Mouse (Mus musculus) macrophage (primary cell): ENCODE data around the gene Tex37. TPM values are rescaled to one million over a fixed set of nuclear protein-coding genes. Genes with fewer than 3 reads are reported as not detected.

ENCODE experiments used
- H3K27ac ChIP-seq: fragments of 350-480 bp; formaldehyde crosslinking; 2 replicates; pipeline ENCODE4 v1.9.0; 2021
- H3K36me3 ChIP-seq: fragments of 350-480 bp; formaldehyde crosslinking; 2 replicates; pipeline ENCODE4 v1.9.0; 2021; ENCODE audit errors: inconsistent target
- H3K4me3 ChIP-seq: fragments of 350-480 bp; formaldehyde crosslinking; 2 replicates; pipeline ENCODE4 v1.9.0; 2021; ENCODE audit errors: inconsistent target
- H3K79me2 ChIP-seq: fragments of 350-480 bp; formaldehyde crosslinking; 2 replicates; pipeline ENCODE4 v1.9.0; 2021; ENCODE audit errors: inconsistent target
- WGBS: methylation state at CpG from one replicate; pipeline ENCODE4 v1.1.7; 2026; ENCODE audit warnings: inconsistent platforms; ENCODE audit not compliant: missing documents; 5-methylcytosine and 5-hydroxymethylcytosine counted together
- polyA plus RNA-seq: library from polyadenylated mRNA; stranded (reverse); fragments of 250-400 nt; gene quantifications from 3 replicates; pipeline ENCODE4 v1.2.4, GENCODE M21; 2018; ENCODE audit warnings: inconsistent platforms

Tex37 gene
- polyA plus RNA-seq, 1 experiment from 2014 or later = not detected

DNA sequence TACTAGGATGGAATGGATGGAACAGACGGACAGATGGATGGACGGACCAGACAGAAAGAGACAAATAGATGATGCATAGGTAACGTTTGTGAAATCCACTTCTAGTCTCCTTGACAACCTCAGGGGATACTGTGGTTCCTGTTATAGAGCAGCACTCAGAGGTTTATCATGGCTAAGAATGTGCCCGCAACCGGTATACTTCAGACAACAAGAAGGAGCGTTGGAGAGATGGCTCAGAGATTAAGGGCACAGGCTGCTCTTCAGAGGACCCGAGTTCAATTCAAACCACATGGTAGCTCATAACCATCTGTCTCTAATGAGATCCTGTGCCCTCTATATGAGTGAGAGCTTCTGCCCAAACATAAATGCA is 6.3 kb downstream of the Tex37 start:
- no peak overlapping the region for H3K27ac ChIP-seq
- H3K79me2 ChIP-seq = no peaks in the 10 kb centered on the region
- H3K4me3 ChIP-seq = no peak overlapping the region
- no peaks in the 10 kb centered on the region for H3K36me3 ChIP-seq
- WGBS = 78% methylated on average over 7 of the region's 7 CpGs

- Histone ChIP-seq H3K4me3 (no peak overlapping the region), H3K79me2 (no peaks in the 10 kb centered on the region), H3K36me3 (no peaks in the 10 kb centered on the region), H3K27ac (no peak overlapping the region)
- WGBS = 15% methylated on average over 20 of the region's 20 CpGs
Measured at GRCm38 (mm10) chr6:70911668-70912395, 6.9 kb downstream of the Tex37 start.

DNA sequence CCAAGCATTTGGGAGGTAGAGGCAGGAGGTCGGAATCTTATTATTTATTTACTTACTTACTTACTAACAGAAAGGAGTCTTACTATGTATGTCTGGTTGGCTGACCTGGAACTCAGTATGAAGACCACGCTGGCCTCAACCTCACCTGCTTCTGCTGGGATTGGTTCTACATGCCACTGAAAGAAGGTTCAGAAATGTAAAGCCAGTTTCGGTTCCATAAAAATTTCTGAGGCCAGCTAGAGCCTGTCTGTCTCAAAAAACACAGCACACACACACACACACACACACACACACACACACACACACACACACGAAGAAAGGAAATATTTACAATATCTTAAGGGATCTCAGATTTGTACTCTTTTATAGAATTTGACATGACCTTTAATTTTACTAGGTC is 8.4 kb downstream of the Tex37 start:
- no peak overlapping the region for H3K4me3 ChIP-seq
- peaks cover 8% of the 10 kb centered on the region; the same call in 1 of the 2 replicates for H3K36me3 ChIP-seq
- WGBS = 45% methylated on average over 4 of the region's 4 CpGs
- H3K79me2 ChIP-seq = no peaks in the 10 kb centered on the region
- no peak overlapping the region for H3K27ac ChIP-seq

DNA sequence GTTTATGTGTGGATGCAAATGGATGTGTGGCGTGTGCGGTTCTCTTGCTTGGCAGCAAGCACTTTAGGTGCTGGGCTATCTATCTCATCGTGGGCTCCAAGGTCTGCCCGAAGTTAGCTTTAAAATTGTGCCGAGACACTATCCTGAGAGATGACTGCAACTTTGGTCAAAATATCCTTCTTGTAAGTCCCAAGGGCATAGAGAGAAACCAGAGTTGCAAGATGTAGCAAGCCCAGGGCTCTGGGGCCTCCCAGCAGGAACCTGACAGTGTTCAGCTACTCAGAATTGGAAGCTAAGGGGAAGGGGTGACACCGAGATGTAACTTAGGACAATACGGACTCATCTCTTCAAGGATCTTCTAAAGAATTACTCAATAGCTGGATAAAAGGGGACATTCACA is 9.2 kb downstream of the Tex37 start:
- WGBS = 91% methylated on average over 7 of the region's 7 CpGs

DNA sequence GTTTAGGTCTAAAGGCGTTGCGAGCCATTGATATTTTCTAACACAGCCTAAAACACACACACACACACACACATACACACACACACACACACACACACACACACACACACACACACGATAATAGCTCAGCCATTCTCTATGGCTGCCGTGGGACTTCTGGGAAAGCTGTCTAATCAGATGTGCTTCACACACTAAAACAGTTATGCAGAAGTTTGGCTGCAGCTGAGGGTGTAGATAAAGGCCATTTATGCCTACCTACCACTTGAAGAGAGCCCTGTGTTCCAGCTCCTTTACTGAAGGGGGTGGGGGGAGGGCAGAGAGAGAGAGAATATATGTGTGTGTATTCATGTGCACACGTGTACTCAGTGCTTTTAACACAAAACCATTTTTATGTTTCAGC is 15.0 kb downstream of the Tex37 start:
- WGBS = 98% methylated on average over 5 of the region's 5 CpGs
- no peaks in the 10 kb centered on the region for H3K79me2 ChIP-seq
- H3K36me3 ChIP-seq = peaks cover 45% of the 10 kb centered on the region
- H3K27ac ChIP-seq = no peak overlapping the region
- H3K4me3 ChIP-seq = no peak overlapping the region

More for the DNA sequence above, 9.2 kb downstream of the Tex37 start:
- Histone ChIP-seq H3K36me3 (peaks cover 14% of the 10 kb centered on the region; the same call in 1 of the 2 replicates), H3K27ac (no peak overlapping the region), H3K4me3 (no peak overlapping the region), H3K79me2 (no peaks in the 10 kb centered on the region)

DNA sequence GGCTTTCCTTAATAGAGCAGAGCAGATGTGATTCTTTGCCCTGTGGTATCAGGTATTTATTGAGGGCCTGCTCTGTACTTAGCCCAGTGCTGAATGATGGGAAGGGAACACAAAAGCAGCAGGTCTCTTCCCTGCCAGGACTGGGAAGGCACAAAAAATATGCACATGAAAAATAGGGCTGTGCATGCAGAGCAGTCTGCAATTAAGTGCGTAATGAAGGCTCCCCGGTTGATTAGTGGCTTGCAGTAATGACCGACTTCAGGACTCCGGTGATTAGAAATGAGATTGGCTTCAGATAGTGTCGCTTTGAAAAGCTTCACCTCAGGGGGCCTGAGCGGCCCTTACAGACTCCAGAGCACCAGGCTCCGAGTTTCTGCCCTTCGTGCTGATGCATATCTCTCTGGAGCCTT is 19.1 kb downstream of the Tex37 start:
- H3K79me2 ChIP-seq = no peaks in the 10 kb centered on the region
- H3K36me3 ChIP-seq = peaks cover 62% of the 10 kb centered on the region
- no peak overlapping the region for H3K27ac ChIP-seq
- H3K4me3 ChIP-seq = no peak overlapping the region
- WGBS = 95% methylated on average over 8 of the region's 8 CpGs

GRCm38 (mm10) chr6:70898166-70898565 is 20.6 kb downstream of the Tex37 start:
- Histone ChIP-seq H3K4me3 (no peak overlapping the region), H3K27ac (no peak overlapping the region), H3K36me3 (peaks cover 66% of the 10 kb centered on the region), H3K79me2 (no peaks in the 10 kb centered on the region)
- WGBS = 89% methylated on average over 6 of the region's 6 CpGs

GRCm38 (mm10) chr6:70887993-70888392 is 30.7 kb downstream of the Tex37 start:
- 95% methylated on average over 11 of the region's 11 CpGs for WGBS
- Histone ChIP-seq H3K79me2 (no peaks in the 10 kb centered on the region), H3K4me3 (no peak overlapping the region), H3K27ac (no peak overlapping the region), H3K36me3 (peaks cover 96% of the 10 kb centered on the region)

DNA sequence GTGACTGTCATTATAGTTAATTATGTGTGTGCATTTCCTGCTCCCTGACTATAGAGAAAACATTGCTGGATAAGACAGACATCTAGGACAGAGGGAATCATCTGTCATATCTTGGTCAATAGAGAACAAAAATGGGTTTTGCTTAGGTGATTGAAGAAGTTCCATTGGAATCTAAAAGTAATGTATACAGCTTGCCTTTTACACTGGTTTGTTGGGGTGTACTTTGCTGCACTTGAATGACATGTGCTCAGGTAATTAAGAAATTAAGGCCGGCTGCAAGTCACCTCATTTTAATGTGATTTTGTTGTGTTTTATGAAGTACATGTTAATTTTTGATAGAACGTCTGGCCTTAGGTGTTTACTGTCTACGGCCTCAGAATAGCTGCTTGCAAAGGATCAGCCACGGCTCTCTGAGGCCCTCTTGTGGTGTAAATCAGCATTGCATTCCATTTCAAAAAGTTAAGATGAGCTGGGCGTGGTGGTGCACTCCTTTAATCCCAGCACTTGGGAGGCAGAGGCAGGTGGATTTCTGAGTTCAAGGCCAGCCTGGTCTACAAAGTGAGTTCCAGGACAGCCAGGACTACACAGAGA is 37.9 kb downstream of the Tex37 start:
- Histone ChIP-seq H3K79me2 (no peaks in the 10 kb centered on the region), H3K27ac (no peak overlapping the region), H3K36me3 (peaks cover 55% of the 10 kb centered on the region), H3K4me3 (no peak overlapping the region)
- WGBS = 14% methylated on average over 5 of the region's 5 CpGs

DNA sequence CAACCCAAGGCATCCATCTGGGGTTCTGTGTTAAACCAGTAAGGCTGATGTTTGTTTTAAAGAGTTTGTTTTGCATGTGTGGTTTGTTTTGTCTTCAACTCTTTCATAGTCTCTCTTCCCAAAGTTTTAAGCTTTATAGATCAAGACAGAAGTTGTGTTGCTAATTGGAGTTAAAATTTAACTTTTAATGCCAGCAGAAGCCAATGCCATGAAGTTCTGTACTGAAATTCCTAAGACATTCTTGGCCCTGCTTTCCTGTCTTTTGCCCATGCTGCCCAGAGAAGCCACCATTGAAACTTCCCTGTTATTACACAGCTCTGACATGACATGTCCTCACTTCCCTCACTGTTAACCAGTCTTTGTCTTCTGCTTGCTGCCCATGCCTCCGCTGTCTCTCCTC is 43.7 kb downstream of the Tex37 start:
- peaks cover 15% of the 10 kb centered on the region; the same call in 1 of the 2 replicates for H3K36me3 ChIP-seq
- H3K79me2 ChIP-seq = peaks cover 36% of the 10 kb centered on the region; the same call in 1 of the 2 replicates
- H3K27ac ChIP-seq = no peak overlapping the region
- WGBS = 87% methylated on average over 1 of the region's 1 CpGs
- H3K4me3 ChIP-seq = no peak overlapping the region

- H3K4me3 ChIP-seq = no peak overlapping the region
- H3K27ac ChIP-seq = no peak overlapping the region
- H3K79me2 ChIP-seq = peaks cover 44% of the 10 kb centered on the region; the same call in 1 of the 2 replicates
- H3K36me3 ChIP-seq = peaks cover 14% of the 10 kb centered on the region; the same call in 1 of the 2 replicates
- WGBS = 79% methylated on average over 5 of the region's 5 CpGs
Measured at GRCm38 (mm10) chr6:70874035-70874775, 44.5 kb downstream of the Tex37 start.

GRCm38 (mm10) chr6:70872570-70872969 is 46.2 kb downstream of the Tex37 start:
- Histone ChIP-seq H3K4me3 (no peak overlapping the region), H3K79me2 (peaks cover 60% of the 10 kb centered on the region; the same call in 1 of the 2 replicates), H3K36me3 (0 out of 2 replicates have a peak, but pooled peaks cover 7% of the 10 kb centered on the region), H3K27ac (no peak overlapping the region)
- 90% methylated on average over 7 of the region's 7 CpGs for WGBS

DNA sequence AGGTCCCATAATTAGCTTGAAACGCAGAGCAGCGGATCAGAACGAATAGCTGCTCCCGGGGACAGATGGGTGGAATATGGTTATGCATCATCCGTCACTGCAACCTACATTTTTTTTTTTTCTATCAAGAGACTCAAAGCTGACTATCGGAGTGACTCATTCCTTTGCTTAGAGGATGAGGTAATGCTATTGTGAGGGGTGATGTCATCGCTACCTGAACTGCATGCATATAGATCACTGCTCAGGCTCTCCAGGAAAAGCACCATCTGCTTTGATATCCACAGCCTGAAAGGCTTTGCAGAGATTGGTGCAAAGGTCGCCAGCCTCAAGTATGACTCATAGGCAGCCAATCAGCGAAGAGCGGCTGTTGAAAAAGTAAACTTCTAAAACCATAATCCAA is 46.6 kb downstream of the Tex37 start:
- 0 out of 2 replicates have a peak, but pooled peaks cover 7% of the 10 kb centered on the region for H3K36me3 ChIP-seq
- H3K4me3 ChIP-seq = no peak overlapping the region
- WGBS = 85% methylated on average over 9 of the region's 10 CpGs
- H3K27ac ChIP-seq = no peak overlapping the region
- peaks cover 65% of the 10 kb centered on the region; the same call in 1 of the 2 replicates for H3K79me2 ChIP-seq

DNA sequence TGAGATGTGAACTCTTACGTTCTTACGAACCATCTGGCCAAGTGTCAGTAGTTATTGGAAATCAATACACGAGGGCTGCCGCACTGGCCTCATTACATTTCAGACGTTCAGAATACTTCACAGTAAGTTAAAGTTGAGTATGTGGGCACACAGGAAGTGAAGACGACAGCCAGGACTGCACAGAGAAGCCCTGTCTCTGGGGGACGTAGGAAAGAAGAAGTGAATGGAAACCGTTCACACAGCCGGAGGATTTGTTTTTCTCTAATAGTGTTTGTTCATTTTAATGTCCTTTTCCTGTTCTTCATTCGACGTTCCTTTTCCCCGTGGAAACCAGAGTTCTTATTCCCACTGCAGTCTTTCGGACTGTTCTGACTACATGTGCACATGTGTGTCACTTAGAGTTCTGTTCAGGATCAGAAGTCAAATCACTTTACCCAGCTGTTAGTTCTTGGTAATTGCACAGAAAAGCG is 47.2 kb downstream of the Tex37 start:
- H3K4me3 ChIP-seq = no peak overlapping the region
- WGBS = 37% methylated on average over 14 of the region's 14 CpGs
- H3K27ac ChIP-seq = no peak overlapping the region
- 0 out of 2 replicates have a peak, but pooled peaks cover 2% of the 10 kb centered on the region for H3K36me3 ChIP-seq
- H3K79me2 ChIP-seq = peaks cover 70% of the 10 kb centered on the region; the same call in 1 of the 2 replicates
